Mouse (Mus musculus) intestine, embryonic 14.5 days (tissue): Measurements from ENCODE around the gene Btbd9. TPM values are rescaled to one million over a fixed set of nuclear protein-coding genes. Genes with fewer than 3 reads are reported as not detected.

ENCODE experiments used
- ATAC-seq: fragments of 200-750 bp; cut with Nextera tagmentation; replicated peaks from 2 replicates; pipeline ENCODE4 v1.8.0; 2017; ENCODE audit warnings: low read depth, moderate number of reproducible peaks, moderate TSS enrichment, moderate library complexity; ENCODE audit not compliant: low FRiP score, low TSS enrichment
- DNase-seq: peaks from one replicate; pipeline ENCODE4 v3.0.0-alpha.2; 2018; ENCODE audit warnings: low spot score
- H3K27ac ChIP-seq: fragments of 300-500 bp; sonication (generic); 2 replicates; pipeline ENCODE4 v1.5.1; 2014; ENCODE audit warnings: low read depth, mild to moderate bottlenecking, control low read depth
- H3K27me3 ChIP-seq: fragments of 300-500 bp; sonication (generic); replicated peaks from 2 replicates; pipeline ENCODE4 v1.6.1; 2014; ENCODE audit warnings: low read length, control low read depth; ENCODE audit not compliant: control insufficient read depth, insufficient read depth
- H3K36me3 ChIP-seq: fragments of 300-500 bp; sonication (generic); 2 replicates; pipeline ENCODE4 v1.6.1; 2014; ENCODE audit warnings: low read length, control low read depth; ENCODE audit not compliant: control insufficient read depth, insufficient read depth
- H3K4me1 ChIP-seq: fragments of 300-500 bp; sonication (generic); replicated peaks from 2 replicates; pipeline ENCODE4 v1.6.1; 2014; ENCODE audit warnings: low read length, control low read depth, mixed read lengths; ENCODE audit not compliant: control insufficient read depth, insufficient read depth
- H3K4me2 ChIP-seq: fragments of 300-500 bp; sonication (generic); 2 replicates; pipeline ENCODE4 v1.6.1; 2014; ENCODE audit warnings: low read length
- H3K4me3 ChIP-seq: fragments of 300-500 bp; sonication (generic); 2 replicates; pipeline ENCODE4 v1.5.1; 2014; ENCODE audit warnings: low read depth, low read length, control low read depth, mixed read lengths
- H3K9ac ChIP-seq: fragments of 300-500 bp; sonication (generic); 2 replicates; pipeline ENCODE4 v1.6.1; 2014; ENCODE audit warnings: mild to moderate bottlenecking, low read length
- H3K9me3 ChIP-seq: fragments of 300-500 bp; sonication (generic); 2 replicates; pipeline ENCODE4 v1.6.1; 2016; ENCODE audit warnings: low read length, control low read depth; ENCODE audit not compliant: control insufficient read depth
- WGBS: fragments of 180-500 bp; shearing (Covaris S2); extraction: QIAGEN DNeasy Blood & Tissue Kit; methylation state at CpG from one replicate; pipeline ENCODE4 v1.1.7; 2014; 5-methylcytosine and 5-hydroxymethylcytosine counted together
- polyA plus RNA-seq: library from polyadenylated mRNA; unstranded; fragments of >200 nt; fragmentation: Nextera tagmentation; extraction: Ambion mirVana; gene quantifications from 2 replicates; pipeline ENCODE4 v1.2.1, GENCODE M21; 2014

Gene Btbd9
- polyA plus RNA-seq, 1 experiment from 2014 or later = 53.7 TPM

- H3K4me3 ChIP-seq = no peak overlapping the region
- WGBS = 65% methylated on average over 8 of the region's 8 CpGs
- H3K9me3 ChIP-seq = no peaks in the 10 kb centered on the region
- no peak overlapping the region for H3K27ac ChIP-seq
- no peaks in the 10 kb centered on the region for H3K27me3 ChIP-seq
- no peak overlapping the region for H3K9ac ChIP-seq
- peaks cover 25% of the 10 kb centered on the region for H3K4me1 ChIP-seq
- ATAC-seq (no peak), DNase-seq (no peak)
- no peak overlapping the region for H3K4me2 ChIP-seq
- H3K36me3 ChIP-seq = no peaks in the 10 kb centered on the region
These were observed 2.1 kb downstream of the Btbd9 start for GRCm38 (mm10) chr17:30573990-30574782.

- Histone ChIP-seq H3K9ac (no peak overlapping the region), H3K4me3 (no peak overlapping the region), H3K4me1 (peaks cover 19% of the 10 kb centered on the region), H3K9me3 (no peaks in the 10 kb centered on the region), H3K27me3 (no peaks in the 10 kb centered on the region), H3K27ac (no peak overlapping the region), H3K4me2 (no peak overlapping the region), H3K36me3 (no peaks in the 10 kb centered on the region)
- WGBS = 41% methylated on average over 3 of the region's 3 CpGs
- no peak for ATAC-seq
- DNase-seq = no peak
These were observed 5.3 kb downstream of the Btbd9 start for GRCm38 (mm10) chr17:30570971-30571370.

- H3K36me3 ChIP-seq = no peaks in the 10 kb centered on the region
- 50% methylated on average over 8 of the region's 8 CpGs for WGBS
- H3K9ac ChIP-seq = no peak overlapping the region
- DNase-seq (no peak), ATAC-seq (0 out of 2 replicates have a peak, but pooled peaks have one; percentile 53)
- H3K4me1 ChIP-seq = peaks cover 16% of the 10 kb centered on the region
- no peak overlapping the region for H3K4me3 ChIP-seq
- H3K4me2 ChIP-seq = no peak overlapping the region
- H3K9me3 ChIP-seq = no peaks in the 10 kb centered on the region
- no peak overlapping the region for H3K27ac ChIP-seq
- no peaks in the 10 kb centered on the region for H3K27me3 ChIP-seq
These were observed 6.1 kb downstream of the Btbd9 start for GRCm38 (mm10) chr17:30570173-30570572.

- ATAC-seq (no peak), DNase-seq (no peak)
- H3K4me1 ChIP-seq = 0 out of 2 replicates have a peak, but pooled peaks cover 4% of the 10 kb centered on the region
- H3K4me3 ChIP-seq = no peak overlapping the region
- no peaks in the 10 kb centered on the region for H3K27me3 ChIP-seq
- no peak overlapping the region for H3K27ac ChIP-seq
- no peak overlapping the region for H3K9ac ChIP-seq
- H3K9me3 ChIP-seq = no peaks in the 10 kb centered on the region
- H3K36me3 ChIP-seq = no peaks in the 10 kb centered on the region
- H3K4me2 ChIP-seq = no peak overlapping the region
These were observed 7.8 kb downstream of the Btbd9 start for GRCm38 (mm10) chr17:30568473-30568872.

GRCm38 (mm10) chr17:30564971-30565370 lies 11.3 kb downstream of the Btbd9 start:
- Histone ChIP-seq H3K27me3 (no peaks in the 10 kb centered on the region), H3K4me1 (no peaks in the 10 kb centered on the region), H3K4me3 (no peak overlapping the region), H3K36me3 (no peaks in the 10 kb centered on the region), H3K9me3 (no peaks in the 10 kb centered on the region), H3K9ac (no peak overlapping the region), H3K4me2 (no peak overlapping the region), H3K27ac (no peak overlapping the region)
- DNase-seq (no peak), ATAC-seq (no peak)
- WGBS = 86% methylated on average over 7 of the region's 7 CpGs

GRCm38 (mm10) chr17:30564407-30564806 lies 11.9 kb downstream of the Btbd9 start:
- no peak for ATAC-seq
- Histone ChIP-seq H3K27ac (no peak overlapping the region), H3K9me3 (no peaks in the 10 kb centered on the region), H3K36me3 (no peaks in the 10 kb centered on the region), H3K4me3 (no peak overlapping the region), H3K4me2 (no peak overlapping the region), H3K27me3 (no peaks in the 10 kb centered on the region), H3K9ac (no peak overlapping the region), H3K4me1 (no peaks in the 10 kb centered on the region)
- DNase-seq = no peak
- 82% methylated on average over 3 of the region's 3 CpGs for WGBS

GRCm38 (mm10) chr17:30563484-30564075 lies 12.7 kb downstream of the Btbd9 start:
- H3K4me3 ChIP-seq = no peak overlapping the region
- no peak overlapping the region for H3K9ac ChIP-seq
- no peaks in the 10 kb centered on the region for H3K27me3 ChIP-seq
- H3K27ac ChIP-seq = no peak overlapping the region
- H3K36me3 ChIP-seq = no peaks in the 10 kb centered on the region
- DNase-seq (no peak), ATAC-seq (no peak)
- no peaks in the 10 kb centered on the region for H3K9me3 ChIP-seq
- H3K4me2 ChIP-seq = no peak overlapping the region
- no peaks in the 10 kb centered on the region for H3K4me1 ChIP-seq
- WGBS = 68% methylated on average over 6 of the region's 6 CpGs

- Histone ChIP-seq H3K4me1 (no peaks in the 10 kb centered on the region), H3K27me3 (no peaks in the 10 kb centered on the region), H3K27ac (no peak overlapping the region), H3K9ac (no peak overlapping the region), H3K36me3 (no peaks in the 10 kb centered on the region), H3K4me2 (no peak overlapping the region), H3K9me3 (no peaks in the 10 kb centered on the region), H3K4me3 (no peak overlapping the region)
- ATAC-seq (no peak), DNase-seq (no peak)
- WGBS = 78% methylated on average over 2 of the region's 2 CpGs
These were observed 13.5 kb downstream of the Btbd9 start for GRCm38 (mm10) chr17:30562770-30563169.

- H3K36me3 ChIP-seq = no peaks in the 10 kb centered on the region
- H3K4me2 ChIP-seq = no peak overlapping the region
- no peaks in the 10 kb centered on the region for H3K27me3 ChIP-seq
- no peaks in the 10 kb centered on the region for H3K4me1 ChIP-seq
- ATAC-seq = no peak
- no peaks in the 10 kb centered on the region for H3K9me3 ChIP-seq
- H3K9ac ChIP-seq = no peak overlapping the region
- peak; percentile 68 for DNase-seq
- H3K27ac ChIP-seq = no peak overlapping the region
- H3K4me3 ChIP-seq = no peak overlapping the region
- WGBS = 44% methylated on average over 3 of the region's 3 CpGs
These were observed 16.8 kb downstream of the Btbd9 start for GRCm38 (mm10) chr17:30559536-30559935.
